Mouse (Mus musculus) CH12.LX (cell line): ENCODE data around the gene Tspan3. TPM values are rescaled to one million over a fixed set of nuclear protein-coding genes. Genes with fewer than 3 reads are reported as not detected.

Experiments
- DNase-seq: peaks from one replicate; pipeline ENCODE4 v3.0.0-alpha.2; 2013; ENCODE audit errors: extremely low read depth
- H3K27ac ChIP-seq: 2 replicates; pipeline ENCODE4 v1.5.1; 2012; ENCODE audit warnings: low read depth, mild to moderate bottlenecking, control low read depth, moderate library complexity; ENCODE audit not compliant: insufficient read depth
- H3K27me3 ChIP-seq: replicated peaks from 2 replicates; pipeline ENCODE3; 2012; ENCODE audit warnings: inconsistent platforms
- H3K36me3 ChIP-seq, 2 experiments: replicated peaks in 1 of 2; 2 replicates each; pipeline versions ENCODE3 to v1.6.1; 2012; ENCODE audit warnings: inconsistent platforms in 1 of 2, low read length in 1 of 2, mild to moderate bottlenecking in 1 of 2, mixed read lengths in 1 of 2, moderate library complexity in 1 of 2; ENCODE audit not compliant: control insufficient read depth in 1 of 2, insufficient read depth in 1 of 2
- H3K4me1 ChIP-seq, 2 experiments: 2 replicates each; pipeline ENCODE4 v1.6.1; 2012; ENCODE audit warnings: inconsistent platforms in 1 of 2, moderate library complexity in 1 of 2; ENCODE audit not compliant: insufficient read depth in 2 of 2, control insufficient read depth in 1 of 2
- H3K4me2 ChIP-seq: 2 replicates; pipeline ENCODE4 v1.6.1; 2012; ENCODE audit warnings: low read depth, mild to moderate bottlenecking, control low read depth; ENCODE audit not compliant: poor library complexity, insufficient read depth, severe bottlenecking
- H3K4me3 ChIP-seq, 3 experiments: fragments of 150-350 bp in 1 of 3; sonication (generic) in 1 of 3; replicated peaks in 1 of 3; 2 replicates each; pipeline versions ENCODE3 to v1.5.1; 2011 to 2012; ENCODE audit warnings: low read depth in 2 of 3, low read length in 2 of 3, mild to moderate bottlenecking in 2 of 3, moderate library complexity in 2 of 3, control low read depth in 1 of 3, improper control_type of control experiment in 1 of 3, inconsistent platforms in 1 of 3, mixed read lengths in 1 of 3; ENCODE audit not compliant: poor library complexity in 1 of 3
- H3K79me2 ChIP-seq: replicated peaks from 2 replicates; pipeline ENCODE4 v1.6.1; 2012; ENCODE audit warnings: mild to moderate bottlenecking, moderate library complexity; ENCODE audit not compliant: control insufficient read depth, poor library complexity, insufficient read depth, severe bottlenecking; ENCODE audit errors: extremely low read depth
- H3K9ac ChIP-seq: 2 replicates; pipeline ENCODE4 v1.6.1; 2012; ENCODE audit warnings: low read depth, mild to moderate bottlenecking, control low read depth, moderate library complexity; ENCODE audit not compliant: insufficient read depth
- H3K9me3 ChIP-seq: replicated peaks from 2 replicates; pipeline ENCODE3; 2012; ENCODE audit warnings: low read length, inconsistent platforms, mixed read lengths
- CHD2 ChIP-seq: IDR thresholded peaks from 2 replicates; pipeline ENCODE4 v1.6.1; 2011; ENCODE audit warnings: low read length, improper control_type of control experiment
- CTCF ChIP-seq, 2 experiments: IDR thresholded peaks in 1 of 2; conservative IDR thresholded peaks in 1 of 2; 2 replicates each; pipeline ENCODE4 v1.5.1; 2011 to 2012; ENCODE audit warnings: low read depth in 2 of 2, low read length in 2 of 2, improper control_type of control experiment in 1 of 2, inconsistent platforms in 1 of 2, mild to moderate bottlenecking in 1 of 2, moderate library complexity in 1 of 2
- ETS1 ChIP-seq: conservative IDR thresholded peaks from 2 replicates; pipeline ENCODE4 v1.6.1; 2012; ENCODE audit warnings: low read depth, mild to moderate bottlenecking, inconsistent platforms, low read length, improper control_type of control experiment, moderate library complexity
- MEF2A ChIP-seq: IDR thresholded peaks from 2 replicates; pipeline ENCODE4 v1.6.1; 2014; ENCODE audit warnings: low read depth, mild to moderate bottlenecking, inconsistent platforms, low read length, improper control_type of control experiment, borderline replicate concordance
- MYC ChIP-seq: IDR thresholded peaks from 2 replicates; pipeline ENCODE4 v1.6.1; 2011; ENCODE audit warnings: low read depth, mild to moderate bottlenecking, improper control_type of control experiment, low read length
- NELFE ChIP-seq: IDR thresholded peaks from 2 replicates; pipeline ENCODE4 v1.6.1; 2011; ENCODE audit warnings: low read depth, low read length, improper control_type of control experiment
- PAX5 ChIP-seq: IDR thresholded peaks from 2 replicates; pipeline ENCODE4 v1.6.1; 2012; ENCODE audit warnings: low read length, inconsistent platforms, mixed read lengths
- POLR2A ChIP-seq: IDR thresholded peaks from 2 replicates; pipeline ENCODE4 v1.6.1; 2011; ENCODE audit warnings: low read depth, mild to moderate bottlenecking, improper control_type of control experiment, low read length
- POLR2AphosphoS2 ChIP-seq: IDR thresholded peaks from 2 replicates; pipeline ENCODE4 v1.6.1; 2011; ENCODE audit warnings: low read depth, low read length, improper control_type of control experiment
- RAD21 ChIP-seq: IDR thresholded peaks from 2 replicates; pipeline ENCODE4 v1.6.1; 2011; ENCODE audit warnings: low read depth, mild to moderate bottlenecking, low read length, improper control_type of control experiment, moderate library complexity
- UBTF ChIP-seq: IDR thresholded peaks from 2 replicates; pipeline ENCODE4 v1.6.1; 2012; ENCODE audit warnings: low read depth, mild to moderate bottlenecking, inconsistent platforms, low read length, improper control_type of control experiment, moderate library complexity
- USF1 ChIP-seq: IDR thresholded peaks from 2 replicates; pipeline ENCODE4 v1.6.1; 2014; ENCODE audit warnings: low read depth, mild to moderate bottlenecking, inconsistent platforms, low read length, improper control_type of control experiment
- USF2 ChIP-seq: conservative IDR thresholded peaks from 2 replicates; pipeline ENCODE4 v1.6.1; 2011; ENCODE audit warnings: low read depth, low read length, improper control_type of control experiment
- ZKSCAN1 ChIP-seq: IDR thresholded peaks from 2 replicates; pipeline ENCODE4 v1.6.1; 2012; ENCODE audit warnings: low read depth, inconsistent platforms, low read length, improper control_type of control experiment, borderline replicate concordance
- ZNF384 ChIP-seq: IDR thresholded peaks from 2 replicates; pipeline ENCODE4 v1.6.1; 2012; ENCODE audit warnings: low read depth, low read length, improper control_type of control experiment, inconsistent platforms
- dilution Hi-C: fragments of 300-500 bp; cut with MboI; formaldehyde crosslinking; loops from 2 replicates; pipeline ENCODE4 v1.14.3; 2020; ENCODE audit warnings: low sequenced_read_pairs; ENCODE audit not compliant: extremely low pct_unique_long_range_greater_than_20kb, extremely low pct_ligation_motif_present
- in situ Hi-C: fragments of 300-500 bp; cut with MboI; formaldehyde crosslinking; loops from 3 replicates; pipeline ENCODE4 v1.14.3; 2019; ENCODE audit warnings: low sequenced_read_pairs, low pct_ligation_motif_present, low pct_unique_long_range_greater_than_20kb, mixed read lengths
- polyA plus RNA-seq: library from polyadenylated mRNA; unstranded; fragments of >175 nt; gene quantifications from 2 replicates; pipeline ENCODE4 v1.2.1, GENCODE M21; 2012; ENCODE audit warnings: low read depth; ENCODE audit not compliant: insufficient read length
- total RNA-seq, 2 experiments: library from RNA; depleted of rRNA; stranded (reverse); fragments of 300-350 nt in 1 of 2; fragments of >200 nt in 1 of 2; gene quantifications; 2 replicates each; pipeline ENCODE4 v1.2.3; 2012 to 2014

Gene Tspan3
- total and polyA plus RNA-seq, 3 experiments, result 34.5 to 85.9 (median 60.4) TPM

DNA sequence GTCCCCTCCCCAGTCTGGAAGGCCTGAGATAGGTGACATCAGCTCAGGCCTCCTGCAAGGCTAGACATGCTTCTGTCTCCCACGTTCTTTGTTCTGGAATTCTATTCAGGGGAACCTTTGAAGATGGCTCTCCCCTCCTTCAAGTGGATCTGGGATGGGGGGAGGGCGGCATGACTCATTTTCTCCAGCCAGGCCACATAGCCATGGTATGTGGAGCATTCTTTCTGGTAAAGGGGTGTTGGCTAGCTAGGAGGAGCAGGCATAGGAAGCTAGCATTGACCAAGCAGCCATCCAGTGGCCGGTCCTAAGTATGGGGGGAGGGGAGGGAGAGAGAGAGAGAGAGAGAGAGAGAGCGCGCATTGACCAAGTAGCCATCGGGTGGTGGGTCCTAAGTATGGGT, 57.8 kb downstream of the Tspan3 start:
- in situ Hi-C loops (no loop called here), dilution Hi-C loops (no loop called here)
- H3K27ac ChIP-seq, result no peak overlapping the region
- no peak overlapping the region for H3K4me3 ChIP-seq
- H3K79me2 ChIP-seq, result no peaks in the 10 kb centered on the region
- peaks cover 31 to 68% of the 10 kb centered on the region in 2 experiments for H3K4me1 ChIP-seq
- H3K4me2 ChIP-seq, result no peak overlapping the region
- TF ChIP-seq POLR2AphosphoS2 (no peak), MYC (no peak), MEF2A (no peak), NELFE (no peak), CHD2 (0 out of 2 replicates have a peak, but pooled peaks have one; percentile 24)
- H3K9ac ChIP-seq, result no peak overlapping the region
- H3K27me3 ChIP-seq, result no peaks in the 10 kb centered on the region
- DNase-seq, result no peak
- H3K9me3 ChIP-seq, result no peaks in the 10 kb centered on the region
- peaks cover 0 to 28% of the 10 kb centered on the region in 2 experiments for H3K36me3 ChIP-seq

DNA sequence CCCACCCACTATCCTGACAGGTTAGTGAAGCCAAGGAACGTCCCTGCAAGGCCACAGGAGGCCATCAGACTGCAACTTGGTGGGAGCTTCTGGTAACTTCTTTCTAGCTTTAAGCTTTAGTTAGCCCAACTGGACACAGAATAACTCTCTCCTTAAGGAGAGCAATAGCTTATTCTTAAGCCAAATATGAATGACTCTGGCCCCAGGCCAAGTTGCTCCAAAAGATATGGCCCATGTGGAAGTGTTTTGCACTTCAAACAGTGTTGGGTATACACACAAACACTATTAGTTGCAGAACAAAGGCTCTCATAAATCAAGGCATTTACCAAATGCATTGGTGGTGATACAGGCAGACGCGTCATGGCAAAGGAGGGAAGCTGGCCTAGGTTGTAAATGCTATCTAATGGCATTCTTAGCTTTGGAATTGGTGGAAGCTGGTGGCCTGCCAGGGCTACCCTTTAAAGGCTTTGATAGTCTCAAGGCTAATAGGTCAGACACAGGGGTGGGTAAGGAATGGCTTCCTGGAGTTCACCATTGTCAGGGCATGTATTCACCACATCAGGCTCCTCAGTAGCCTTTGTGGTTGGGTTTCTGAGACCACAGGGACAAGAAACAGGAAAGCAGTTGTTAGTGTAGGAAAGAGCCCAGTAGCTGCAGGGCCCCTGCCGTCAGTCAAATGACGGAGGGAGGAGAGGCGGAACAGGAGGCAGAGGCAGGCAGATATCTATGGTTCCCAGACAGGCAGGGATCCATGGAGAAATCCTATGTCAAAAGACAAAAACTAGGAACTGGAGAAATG, 58.8 kb downstream of the Tspan3 start:
- TF ChIP-seq ZNF384 (no peak), RAD21 (no peak), MEF2A (no peak), PAX5 (no peak), ETS1 (no peak), POLR2A (no peak)
- TF ChIP-seq, all 38 proteins: peak for 0
- Histone ChIP-seq H3K27ac (no peak overlapping the region), H3K4me3 (no peak overlapping the region), H3K4me1 (peaks cover 31 to 68% of the 10 kb centered on the region in 2 experiments), H3K9ac (no peak overlapping the region), H3K27me3 (no peaks in the 10 kb centered on the region), H3K36me3 (peaks cover 0 to 29% of the 10 kb centered on the region in 2 experiments), H3K79me2 (no peaks in the 10 kb centered on the region), H3K4me2 (no peak overlapping the region), H3K9me3 (peaks cover 3% of the 10 kb centered on the region)
- dilution Hi-C loops, result no loop called here
- in situ Hi-C loops, result no loop called here
- DNase-seq, result no peak

DNA sequence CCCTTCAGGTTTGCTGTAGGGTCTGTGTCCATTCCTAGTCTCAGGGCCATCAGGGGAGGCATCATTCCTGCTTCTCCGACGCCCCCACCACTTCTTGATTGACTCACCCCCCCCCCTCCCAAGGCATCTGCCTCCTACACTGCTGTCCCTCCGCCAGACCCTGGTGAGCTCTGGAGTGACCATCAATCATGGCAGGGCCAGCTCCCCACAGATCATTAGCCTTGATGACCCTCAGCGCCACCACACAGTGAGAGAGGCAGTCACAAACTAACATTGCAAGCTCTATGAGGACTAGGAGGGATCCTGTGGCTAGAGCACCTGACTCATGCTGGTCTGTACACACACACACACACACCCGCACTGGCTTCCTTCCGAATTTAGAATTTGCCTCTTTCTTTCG, 60.4 kb downstream of the Tspan3 start:
- Histone ChIP-seq H3K4me3 (no peak overlapping the region), H3K4me1 (peaks cover 35 to 83% of the 10 kb centered on the region in 2 experiments), H3K36me3 (peaks cover 0 to 27% of the 10 kb centered on the region in 2 experiments), H3K27ac (no peak overlapping the region), H3K4me2 (no peak overlapping the region), H3K27me3 (no peaks in the 10 kb centered on the region)
- TF ChIP-seq ZKSCAN1, result no peak
- TF ChIP-seq USF2, result no peak
- TF ChIP-seq POLR2A, result no peak
- no peak for TF ChIP-seq USF1
- TF ChIP-seq UBTF, result no peak
- no peak for TF ChIP-seq CTCF (conservative IDR thresholded peaks at IDR 0.05 in 1 of 2, IDR thresholded peaks at IDR 0.05 in 1 of 2; ENCODE audit: low read depth in 2 of 2, low read length in 2 of 2)
- no peak for TF ChIP-seq CHD2
- no peak for TF ChIP-seq ZNF384
- TF ChIP-seq, all 38 proteins: peak for 0
- dilution Hi-C loops (no loop called here), in situ Hi-C loops (no loop called here)
- no peak for DNase-seq
- Histone ChIP-seq H3K79me2 (no peaks in the 10 kb centered on the region), H3K9me3 (peaks cover 3% of the 10 kb centered on the region), H3K9ac (no peak overlapping the region)
